Mouse (Mus musculus): Measurements from ENCODE around the gene Afg3l1. TPM values are rescaled to one million over a fixed set of nuclear protein-coding genes. Genes with fewer than 3 reads are reported as not detected.
"Not testable (repeated sequence)": the region's sequence is repeated elsewhere in the genome, so short reads cannot be mapped to it uniquely, and the experiment has no call there.

The Afg3l1 gene
- polyA plus RNA-seq, 1 experiment from 2014 or later: 28.1 TPM

GRCm38 (mm10) chr8:123431616-123432365, 45.9 kb upstream of the Afg3l1 start:
- Histone ChIP-seq H3K9me3 (ENCODE audit: control insufficient read depth, low read length) (peaks cover 20% of the 10 kb centered on the region; the same call in 1 of the 2 replicates), H3K4me2 (replicated peaks; ENCODE audit: low read depth) (no peak overlapping the region), H3K4me1 (replicated peaks; ENCODE audit: control insufficient read depth, insufficient read depth) (no peaks in the 10 kb centered on the region), H3K27ac (replicated peaks) (no peak overlapping the region), H3K9ac (ENCODE audit: low read length) (no peak overlapping the region), H3K4me3 (ENCODE audit: low read depth, low read length) (no peak overlapping the region), H3K27me3 (ENCODE audit: control insufficient read depth, insufficient read depth, low read length) (no peaks in the 10 kb centered on the region), H3K36me3 (ENCODE audit: control insufficient read depth, insufficient read depth, low read length) (no peaks in the 10 kb centered on the region)
- DNase-seq (ENCODE audit: low spot score): no peak
- no peak for TF ChIP-seq CTCF (IDR thresholded peaks at IDR 0.05; ENCODE audit: low read depth)
- TF ChIP-seq EP300 (optimal IDR thresholded peaks at IDR 0.05): no peak
- whole genome bisulfite sequencing: 95% methylated on average over 25 of the region's 25 CpGs
- no peak for ATAC-seq (ENCODE audit: low FRiP score, low TSS enrichment)

GRCm38 (mm10) chr8:123432381-123432780, 45.3 kb upstream of the Afg3l1 start:
- H3K36me3 ChIP-seq (ENCODE audit: control insufficient read depth, insufficient read depth, low read length): no peaks in the 10 kb centered on the region
- H3K9me3 ChIP-seq (ENCODE audit: control insufficient read depth, low read length): peaks cover 17% of the 10 kb centered on the region; the same call in 1 of the 2 replicates
- no peak for TF ChIP-seq CTCF (IDR thresholded peaks at IDR 0.05; ENCODE audit: low read depth)
- TF ChIP-seq EP300 (optimal IDR thresholded peaks at IDR 0.05): no peak
- WGBS: 96% methylated on average over 16 of the region's 16 CpGs
- no peak for DNase-seq (ENCODE audit: low spot score)
- H3K4me2 ChIP-seq (replicated peaks; ENCODE audit: low read depth): no peak overlapping the region
- no peaks in the 10 kb centered on the region for H3K4me1 ChIP-seq (replicated peaks; ENCODE audit: control insufficient read depth, insufficient read depth)
- H3K27ac ChIP-seq (replicated peaks): no peak overlapping the region
- H3K9ac ChIP-seq (ENCODE audit: low read length): no peak overlapping the region
- no peaks in the 10 kb centered on the region for H3K27me3 ChIP-seq (ENCODE audit: control insufficient read depth, insufficient read depth, low read length)
- ATAC-seq (ENCODE audit: low FRiP score, low TSS enrichment): no peak
- no peak overlapping the region for H3K4me3 ChIP-seq (ENCODE audit: low read depth, low read length)

GRCm38 (mm10) chr8:123433241-123433974, 44.3 kb upstream of the Afg3l1 start:
- not testable (repeated sequence) for H3K27ac ChIP-seq (replicated peaks); ATAC-seq (ENCODE audit: low FRiP score, low TSS enrichment); H3K9me3 ChIP-seq (ENCODE audit: control insufficient read depth, low read length); H3K36me3 ChIP-seq (ENCODE audit: control insufficient read depth, insufficient read depth, low read length); H3K4me3 ChIP-seq (ENCODE audit: low read depth, low read length); H3K4me1 ChIP-seq (replicated peaks; ENCODE audit: control insufficient read depth, insufficient read depth); H3K4me2 ChIP-seq (replicated peaks; ENCODE audit: low read depth); H3K27me3 ChIP-seq (ENCODE audit: control insufficient read depth, insufficient read depth, low read length); DNase-seq (ENCODE audit: low spot score); H3K9ac ChIP-seq (ENCODE audit: low read length)
- 98% methylated on average over 36 of the region's 47 CpGs for WGBS

GRCm38 (mm10) chr8:123441788-123442187, 35.9 kb upstream of the Afg3l1 start:
- Histone ChIP-seq H3K9ac (ENCODE audit: low read length) (no peak overlapping the region), H3K36me3 (ENCODE audit: control insufficient read depth, insufficient read depth, low read length) (no peaks in the 10 kb centered on the region), H3K4me3 (ENCODE audit: low read depth, low read length) (no peak overlapping the region), H3K4me2 (replicated peaks; ENCODE audit: low read depth) (no peak overlapping the region), H3K4me1 (replicated peaks; ENCODE audit: control insufficient read depth, insufficient read depth) (no peaks in the 10 kb centered on the region), H3K9me3 (ENCODE audit: control insufficient read depth, low read length) (no peaks in the 10 kb centered on the region), H3K27me3 (ENCODE audit: control insufficient read depth, insufficient read depth, low read length) (no peaks in the 10 kb centered on the region), H3K27ac (replicated peaks) (no peak overlapping the region)
- 82% methylated on average over 2 of the region's 2 CpGs for WGBS
- DNase-seq (ENCODE audit: low spot score) (no peak), ATAC-seq (ENCODE audit: low FRiP score, low TSS enrichment) (no peak)
- TF ChIP-seq CTCF (IDR thresholded peaks at IDR 0.05; ENCODE audit: low read depth): no peak
- TF ChIP-seq EP300 (optimal IDR thresholded peaks at IDR 0.05): no peak

GRCm38 (mm10) chr8:123442351-123442750, 35.4 kb upstream of the Afg3l1 start:
- H3K4me2 ChIP-seq (replicated peaks; ENCODE audit: low read depth): 0 out of 2 replicates have a peak overlapping the region, but pooled peaks have one; percentile 77
- WGBS: 86% methylated on average over 5 of the region's 5 CpGs

More at GRCm38 (mm10) chr8:123442351-123442750, 35.4 kb upstream of the Afg3l1 start:
- H3K36me3 ChIP-seq (ENCODE audit: control insufficient read depth, insufficient read depth, low read length): no peaks in the 10 kb centered on the region
- ATAC-seq (ENCODE audit: low FRiP score, low TSS enrichment): no peak
- H3K9me3 ChIP-seq (ENCODE audit: control insufficient read depth, low read length): no peaks in the 10 kb centered on the region
- peak overlapping the region; percentile 69; the same call in 1 of the 2 replicates for H3K27ac ChIP-seq (replicated peaks)
- no peak for TF ChIP-seq CTCF (IDR thresholded peaks at IDR 0.05; ENCODE audit: low read depth)
- TF ChIP-seq EP300 (optimal IDR thresholded peaks at IDR 0.05): no peak
- no peaks in the 10 kb centered on the region for H3K27me3 ChIP-seq (ENCODE audit: control insufficient read depth, insufficient read depth, low read length)
- peak overlapping the region; percentile 79; the same call in 1 of the 2 replicates for H3K4me3 ChIP-seq (ENCODE audit: low read depth, low read length)
- DNase-seq (ENCODE audit: low spot score): no peak
- H3K4me1 ChIP-seq (replicated peaks; ENCODE audit: control insufficient read depth, insufficient read depth): no peaks in the 10 kb centered on the region
- no peak overlapping the region for H3K9ac ChIP-seq (ENCODE audit: low read length)
